Mouse (Mus musculus) liver, embryonic 11.5 days (tissue): ENCODE results near the gene Asb18. TPM values are rescaled to one million over a fixed set of nuclear protein-coding genes. Genes with fewer than 3 reads are reported as not detected.
A peak's percentile ranks its signal among the peaks of the same experiment; 100 is the strongest.

Experiments used
- ATAC-seq: fragments of 200-750 bp; cut with Nextera tagmentation; replicated peaks from 2 replicates; pipeline ENCODE4 v1.8.0; 2017; ENCODE audit warnings: moderate number of reproducible peaks, mild to moderate bottlenecking, moderate TSS enrichment, moderate library complexity; ENCODE audit not compliant: low FRiP score
- DNase-seq: peaks from one replicate; pipeline ENCODE4 v3.0.0-alpha.2; 2017; ENCODE audit warnings: low spot score
- H3K27ac ChIP-seq: fragments of 300-500 bp; sonication (generic); 2 replicates; pipeline ENCODE4 v1.5.1; 2014; ENCODE audit warnings: mild to moderate bottlenecking, low read depth, low read length, control low read depth
- H3K27me3 ChIP-seq: fragments of 300-500 bp; sonication (generic); replicated peaks from 2 replicates; pipeline ENCODE4 v1.6.1; 2014; ENCODE audit warnings: low read length, mixed read lengths; ENCODE audit not compliant: control insufficient read depth, insufficient read depth
- H3K36me3 ChIP-seq: fragments of 300-500 bp; sonication (generic); 2 replicates; pipeline ENCODE4 v1.6.1; 2014; ENCODE audit warnings: mild to moderate bottlenecking, low read length, moderate library complexity, mixed read lengths; ENCODE audit not compliant: control insufficient read depth, insufficient read depth
- H3K4me1 ChIP-seq: fragments of 300-500 bp; sonication (generic); replicated peaks from 2 replicates; pipeline ENCODE4 v1.6.1; 2014; ENCODE audit warnings: low read length, mixed read lengths; ENCODE audit not compliant: control insufficient read depth, insufficient read depth
- H3K4me2 ChIP-seq: fragments of 300-500 bp; sonication (generic); 2 replicates; pipeline ENCODE4 v1.6.1; 2014; ENCODE audit warnings: mild to moderate bottlenecking, control low read depth, moderate library complexity
- H3K4me3 ChIP-seq: fragments of 300-500 bp; sonication (generic); 2 replicates; pipeline ENCODE4 v1.5.1; 2014; ENCODE audit warnings: low read depth, low read length, control low read depth
- H3K9ac ChIP-seq: fragments of 300-500 bp; sonication (generic); 2 replicates; pipeline ENCODE4 v1.6.1; 2014; ENCODE audit warnings: low read depth, low read length, control low read depth
- H3K9me3 ChIP-seq: fragments of 300-500 bp; sonication (generic); 2 replicates; pipeline ENCODE4 v1.6.1; 2016; ENCODE audit warnings: low read length, inconsistent platforms, mixed read lengths; ENCODE audit not compliant: control insufficient read depth
- WGBS: fragments of 180-500 bp; shearing (Covaris S2); extraction: QIAGEN DNeasy Blood & Tissue Kit; methylation state at CpG from one replicate; pipeline ENCODE4 v1.1.7; 2014; 5-methylcytosine and 5-hydroxymethylcytosine counted together
- polyA plus RNA-seq: library from polyadenylated mRNA; unstranded; fragments of >200 nt; fragmentation: Nextera tagmentation; extraction: Ambion mirVana; gene quantifications from 2 replicates; pipeline ENCODE4 v1.2.1, GENCODE M21; 2014

Asb18 gene
- not detected in 2 replicates for polyA plus RNA-seq

DNA sequence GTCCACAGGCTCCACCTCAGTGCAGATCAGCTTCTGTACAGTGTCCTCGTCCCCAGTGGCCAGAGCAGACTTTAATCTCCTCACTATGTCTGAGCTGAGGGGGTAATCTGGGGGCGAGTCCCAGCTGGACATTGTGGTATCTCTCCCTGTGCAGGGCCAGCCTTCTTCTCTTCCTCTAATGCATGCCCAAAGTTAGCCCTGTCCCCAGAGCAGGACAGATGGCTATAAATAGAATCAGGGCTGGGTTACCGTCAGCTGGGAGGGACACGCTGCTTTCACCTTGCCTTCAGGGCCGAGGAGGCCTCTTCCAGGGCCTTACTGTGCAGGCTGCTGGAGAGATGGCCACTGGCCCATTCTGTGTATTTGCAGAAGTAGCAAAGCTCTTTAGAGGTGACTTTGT lies at the start of gene Asb18:
Asb18 (minus strand) TSS at position 221 of the 400 bp plus-strand sequence.
- H3K9me3 ChIP-seq = no peaks in the 10 kb centered on the region
- DNase-seq (no peak), ATAC-seq (no peak)
- H3K36me3 ChIP-seq = no peaks in the 10 kb centered on the region
- no peak within 1 kb of the TSS for H3K4me3 ChIP-seq
- H3K4me1 ChIP-seq = no peaks in the 10 kb centered on the region
- H3K4me2 ChIP-seq = no peak within 1 kb of the TSS
- H3K27me3 ChIP-seq = no peaks in the 10 kb centered on the region
- WGBS = 74% methylated on average over 5 of the region's 5 CpGs
- no peak within 1 kb of the TSS for H3K27ac ChIP-seq
- no peak within 1 kb of the TSS for H3K9ac ChIP-seq

DNA sequence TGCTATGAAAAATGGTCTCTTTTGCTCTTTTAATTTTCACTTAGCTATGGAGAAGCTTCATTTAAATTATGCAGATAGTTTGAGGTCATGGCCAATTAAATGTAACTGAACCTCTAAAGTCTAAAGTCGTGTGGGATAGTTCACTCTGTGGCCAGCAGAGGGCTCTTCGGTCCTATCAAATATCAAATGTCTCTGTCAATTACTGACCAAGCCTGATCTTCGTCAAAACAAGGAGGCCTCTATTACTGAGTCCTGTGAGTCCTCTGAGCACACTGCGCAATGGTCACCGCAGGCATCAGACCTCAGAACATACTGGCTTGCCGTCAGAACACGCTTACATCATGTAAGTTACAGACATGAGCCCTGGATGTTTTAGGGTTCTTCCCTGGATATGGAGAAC lies 46.1 kb upstream of the Asb18 start:
- DNase-seq = no peak
- H3K36me3 ChIP-seq = no peaks in the 10 kb centered on the region
- H3K27me3 ChIP-seq = no peaks in the 10 kb centered on the region; the same call in 1 of the 2 replicates
- no peaks in the 10 kb centered on the region for H3K4me1 ChIP-seq
- H3K27ac ChIP-seq = no peak overlapping the region
- no peak overlapping the region for H3K4me2 ChIP-seq
- no peaks in the 10 kb centered on the region for H3K9me3 ChIP-seq
- H3K9ac ChIP-seq = no peak overlapping the region
- ATAC-seq = peak; percentile 36; the same call in 1 of the 2 replicates
- H3K4me3 ChIP-seq = no peak overlapping the region
- 15% methylated on average over 7 of the region's 7 CpGs for WGBS

GRCm38 (mm10) chr1:90060054-90060453 lies 45.6 kb upstream of the Asb18 start:
- no peak for DNase-seq
- no peaks in the 10 kb centered on the region; the same call in 1 of the 2 replicates for H3K27me3 ChIP-seq
- no peak overlapping the region for H3K27ac ChIP-seq
- H3K9me3 ChIP-seq = no peaks in the 10 kb centered on the region
- no peaks in the 10 kb centered on the region for H3K4me1 ChIP-seq
- no peaks in the 10 kb centered on the region for H3K36me3 ChIP-seq
- ATAC-seq = no peak
- H3K9ac ChIP-seq = no peak overlapping the region
- no peak overlapping the region for H3K4me2 ChIP-seq
- H3K4me3 ChIP-seq = no peak overlapping the region
- 45% methylated on average over 3 of the region's 3 CpGs for WGBS

- Histone ChIP-seq H3K36me3 (no peaks in the 10 kb centered on the region), H3K9ac (no peak overlapping the region), H3K4me1 (peaks cover 1% of the 10 kb centered on the region; the same call in 1 of the 2 replicates), H3K27ac (no peak overlapping the region), H3K27me3 (no peaks in the 10 kb centered on the region; the same call in 1 of the 2 replicates), H3K4me3 (no peak overlapping the region), H3K4me2 (no peak overlapping the region), H3K9me3 (no peaks in the 10 kb centered on the region)
- DNase-seq = no peak
- 84% methylated on average over 4 of the region's 4 CpGs for WGBS
- no peak for ATAC-seq
Observed at GRCm38 (mm10) chr1:90054991-90055390, 40.5 kb upstream of the Asb18 start.

DNA sequence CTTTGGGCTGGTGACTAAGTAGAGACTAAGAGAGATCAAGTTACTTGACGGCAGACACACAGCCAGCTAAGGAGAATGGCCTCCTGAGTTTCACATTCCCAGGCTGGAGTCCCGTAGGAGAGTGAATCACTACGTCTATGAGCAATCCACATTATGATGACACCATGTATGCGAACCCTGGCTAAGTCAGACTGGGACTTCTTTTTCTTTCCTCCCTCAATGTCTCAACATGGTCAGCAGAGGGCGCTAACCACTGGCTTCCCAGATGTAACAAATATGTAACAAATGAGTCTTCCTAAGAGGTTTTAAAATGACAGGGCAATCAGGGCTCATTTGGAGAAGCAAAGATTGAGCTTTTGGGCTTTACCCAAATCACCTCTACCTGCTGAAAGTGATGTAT lies 36.9 kb upstream of the Asb18 start:
- DNase-seq = no peak
- no peak overlapping the region for H3K27ac ChIP-seq
- no peak for ATAC-seq
- H3K9ac ChIP-seq = no peak overlapping the region
- H3K4me1 ChIP-seq = peaks cover 3% of the 10 kb centered on the region; the same call in 1 of the 2 replicates
- H3K4me3 ChIP-seq = no peak overlapping the region
- no peak overlapping the region for H3K4me2 ChIP-seq
- no peaks in the 10 kb centered on the region for H3K27me3 ChIP-seq
- H3K36me3 ChIP-seq = no peaks in the 10 kb centered on the region
- 30% methylated on average over 5 of the region's 5 CpGs for WGBS
- H3K9me3 ChIP-seq = no peaks in the 10 kb centered on the region

DNA sequence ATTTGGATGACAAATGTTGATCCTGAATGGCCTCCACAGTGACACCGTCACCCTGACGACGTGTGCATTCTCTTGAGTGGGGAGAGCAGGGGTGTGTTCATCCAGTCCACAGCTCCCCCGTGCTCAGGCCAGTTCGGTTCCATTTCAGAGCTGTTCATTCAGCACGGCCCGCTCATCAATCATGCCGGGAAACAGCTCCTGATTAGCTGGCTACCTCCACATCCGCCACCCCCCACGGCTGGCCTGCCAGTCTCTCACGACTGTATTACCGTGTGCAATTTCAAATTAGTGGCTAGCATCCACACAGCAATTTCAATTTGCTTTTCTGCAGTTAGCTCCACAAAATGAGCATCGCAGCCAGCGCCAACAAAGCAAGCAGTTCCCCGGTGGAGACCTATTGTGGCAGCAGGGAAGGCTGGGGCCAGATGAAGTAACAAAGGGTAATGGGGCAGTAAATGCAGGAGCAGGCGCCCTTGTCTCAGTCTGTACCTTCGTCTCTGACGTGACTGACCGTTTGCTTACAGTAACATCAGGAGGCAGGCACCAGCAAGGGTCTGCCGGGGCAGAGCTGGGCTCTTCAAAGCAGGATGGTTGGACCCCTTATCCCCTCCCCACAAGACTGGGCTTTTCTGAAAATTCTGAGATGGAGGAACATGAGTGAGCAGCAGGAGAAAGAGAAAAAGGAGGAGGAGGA lies 35.7 kb upstream of the Asb18 start:
- ATAC-seq (no peak), DNase-seq (no peak)
- Histone ChIP-seq H3K4me2 (no peak overlapping the region), H3K27ac (no peak overlapping the region), H3K9ac (no peak overlapping the region), H3K9me3 (no peaks in the 10 kb centered on the region), H3K4me3 (no peak overlapping the region), H3K4me1 (peaks cover 3% of the 10 kb centered on the region; the same call in 1 of the 2 replicates), H3K27me3 (no peaks in the 10 kb centered on the region), H3K36me3 (no peaks in the 10 kb centered on the region)
- 52% methylated on average over 20 of the region's 20 CpGs for WGBS

DNA sequence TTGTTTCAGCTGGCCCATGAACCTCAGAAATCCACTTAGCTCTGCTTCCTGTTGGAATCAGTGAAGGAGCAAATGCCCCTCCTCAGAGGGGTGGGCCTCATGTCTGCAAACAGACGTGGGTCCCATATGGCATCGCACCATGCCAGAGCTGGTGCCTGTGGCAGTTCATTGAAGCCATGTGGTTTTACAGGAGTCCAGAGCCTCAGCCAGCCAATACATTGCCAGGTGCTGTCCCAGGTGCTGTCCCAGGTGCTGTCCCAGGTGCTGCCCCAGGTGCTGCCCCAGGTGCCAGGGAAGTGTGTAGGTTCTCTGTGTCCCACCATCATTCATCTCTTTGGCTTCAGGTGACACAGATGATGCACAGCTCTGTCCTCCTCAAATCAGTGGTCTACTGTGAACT lies 13.8 kb upstream of the Asb18 start:
- H3K4me3 ChIP-seq = no peak overlapping the region
- DNase-seq (no peak), ATAC-seq (no peak)
- no peak overlapping the region for H3K9ac ChIP-seq
- no peaks in the 10 kb centered on the region for H3K4me1 ChIP-seq
- H3K27ac ChIP-seq = no peak overlapping the region
- no peaks in the 10 kb centered on the region for H3K36me3 ChIP-seq
- no peaks in the 10 kb centered on the region for H3K27me3 ChIP-seq
- H3K4me2 ChIP-seq = no peak overlapping the region
- WGBS = 63% methylated on average over 2 of the region's 2 CpGs
- no peaks in the 10 kb centered on the region for H3K9me3 ChIP-seq

DNA sequence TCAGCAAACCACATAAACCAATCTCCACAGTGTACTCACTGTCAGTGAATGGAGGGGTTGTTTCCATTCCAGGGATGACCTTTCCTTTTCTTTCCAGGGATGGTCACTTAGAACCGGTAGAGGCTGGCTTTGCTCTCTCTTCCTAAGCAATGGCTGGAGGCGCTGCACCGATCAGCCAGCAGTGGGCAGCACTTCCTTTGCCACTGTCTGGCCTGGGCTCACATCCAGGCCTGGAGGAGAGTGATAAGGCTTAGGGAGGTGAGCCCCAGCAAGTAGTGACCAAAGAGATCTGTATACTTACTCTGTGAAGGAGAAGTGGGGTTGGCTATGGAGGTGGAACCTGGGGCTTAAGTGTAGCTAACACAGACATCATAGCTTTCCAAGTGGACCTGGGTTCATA lies 12.5 kb upstream of the Asb18 start:
- no peaks in the 10 kb centered on the region for H3K27me3 ChIP-seq
- DNase-seq = no peak
- H3K36me3 ChIP-seq = no peaks in the 10 kb centered on the region

DNA sequence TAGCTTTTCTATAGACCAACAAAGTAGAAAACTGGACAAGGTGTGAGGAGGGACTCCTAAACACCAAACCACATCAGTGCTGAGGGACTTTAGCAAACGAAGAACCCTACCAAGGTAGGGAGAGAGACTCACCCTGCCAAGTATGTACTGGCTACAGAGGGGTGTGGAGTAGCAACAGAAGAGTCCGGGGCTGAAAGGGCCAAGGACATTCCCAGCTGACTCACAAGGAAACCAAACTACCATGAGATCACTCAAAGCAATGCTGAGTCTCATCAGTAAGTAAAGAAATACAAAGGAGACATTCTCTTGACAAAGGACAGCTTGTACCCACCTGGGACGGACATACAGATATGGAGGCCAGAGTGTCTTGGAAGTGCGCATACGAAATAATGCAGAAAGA lies 5.9 kb upstream of the Asb18 start:
- Histone ChIP-seq H3K4me1 (no peaks in the 10 kb centered on the region), H3K9me3 (no peaks in the 10 kb centered on the region), H3K27me3 (no peaks in the 10 kb centered on the region), H3K36me3 (no peaks in the 10 kb centered on the region), H3K9ac (no peak overlapping the region), H3K4me2 (no peak overlapping the region), H3K27ac (no peak overlapping the region), H3K4me3 (no peak overlapping the region)
- ATAC-seq (no peak), DNase-seq (no peak)
- WGBS = 76% methylated on average over 5 of the region's 5 CpGs

More for the DNA sequence above, 12.5 kb upstream of the Asb18 start:
- no peaks in the 10 kb centered on the region for H3K9me3 ChIP-seq
- no peak overlapping the region for H3K4me2 ChIP-seq
- H3K27ac ChIP-seq = no peak overlapping the region
- H3K4me3 ChIP-seq = no peak overlapping the region
- H3K4me1 ChIP-seq = no peaks in the 10 kb centered on the region
- H3K9ac ChIP-seq = no peak overlapping the region
- WGBS = 14% methylated on average over 3 of the region's 3 CpGs
- ATAC-seq = no peak
